In genomic region chr7:28353267-28353666, GRCm38 (mm10) we compare ENCODE assay signal across 11 mouse cellular contexts. TPM values are rescaled to one million over a fixed set of nuclear protein-coding genes. Genes with fewer than 3 reads are reported as not detected.
A peak's percentile ranks its signal among the peaks of the same experiment; 100 is the strongest.
DNase-seq lines count a peak whose midpoint lies in the region; ATAC-seq lines count a peak whose summit lies in the region.
"Had no signal": no experiment of that assay in that cellular context is flagged by ENCODE, and none has a peak within 500 bp of the region (broad histone marks: within the 10 kb centered on the region; RNA-seq: fewer than 3 reads in every experiment).

No protein-coding gene starts in this region.

- ATAC-seq in CD4-positive, CD25-positive, alpha-beta regulatory T cell, adult 4 months: no peak

- DNase-seq in CD4-positive, CD25-positive, alpha-beta regulatory T cell, adult 2 months (ENCODE audit: low read depth, low spot score): peak; percentile 39
- peak; percentile 34 for DNase-seq in kidney, postnatal 10 days
- DNase-seq in kidney, postnatal 25 days: no peak
- peak; percentile 17 for DNase-seq in A20 (ENCODE audit: low read depth, low spot score)
- peak; percentile 35 for DNase-seq in induced T-regulatory cell, adult 2 months (ENCODE audit: low read depth)
- DNase-seq in cerebellum, postnatal 36 days: no peak
- no peak for DNase-seq in adrenal gland, postnatal 4 days (ENCODE audit: low spot score in 2 of 2)
- DNase-seq: adrenal gland, adult 2 months; cerebellum, adult 9-11 months; kidney, postnatal 14 days had no signal

RNA-seq across cellular contexts. Expression of gene Rps16, which starts 2.8 kb away (rescaled TPM):
- 1,000 to 10,000 TPM; 1,259 to 1,457 TPM for polyA plus RNA-seq in CD4-positive, CD25-positive, alpha-beta regulatory T cell, adult 4 months (2017; shearing (Covaris generic))
- 1,000 to 10,000 TPM; 1,647 to 1,689 TPM for total RNA-seq in adrenal gland, postnatal 4 days (2021)

RNA-seq across cellular contexts. Expression of gene Supt5, which starts 14.7 kb away (rescaled TPM):
- 100 to 1,000 TPM; 121 to 229 TPM for polyA plus RNA-seq in CD4-positive, CD25-positive, alpha-beta regulatory T cell, adult 4 months (2017; shearing (Covaris generic))
- 100 to 1,000 TPM; 113 to 123 TPM for total RNA-seq in adrenal gland, postnatal 4 days (2021)

RNA-seq across cellular contexts. Expression of gene Plekhg2, which starts 19.1 kb away (rescaled TPM):
- 100 to 1,000 TPM in 1 of 2 experiments, 10 to 100 TPM in 1; 65.5 to 110 TPM for polyA plus RNA-seq in CD4-positive, CD25-positive, alpha-beta regulatory T cell, adult 4 months (2017; shearing (Covaris generic))
- total RNA-seq in adrenal gland, postnatal 4 days (2021): 10 to 100 TPM; 39.3 to 47.2 TPM

RNA-seq across cellular contexts. Expression of gene Zfp36, which starts 26.8 kb away (rescaled TPM):
- polyA plus RNA-seq in CD4-positive, CD25-positive, alpha-beta regulatory T cell, adult 4 months (2017; shearing (Covaris generic)): 100 to 1,000 TPM; 156 to 341 TPM
- total RNA-seq in adrenal gland, postnatal 4 days (2021): 10 to 100 TPM; 12.0 to 13.3 TPM

RNA-seq across cellular contexts. Expression of gene Med29, which starts 39.2 kb away (rescaled TPM):
- 10 to 100 TPM; 25.8 to 27.5 TPM for polyA plus RNA-seq in CD4-positive, CD25-positive, alpha-beta regulatory T cell, adult 4 months (2017; shearing (Covaris generic))
- 10 to 100 TPM; 24.2 to 26.1 TPM for total RNA-seq in adrenal gland, postnatal 4 days (2021)

Comparison
In these comparisons a context has a peak if more than half of its experiments do, and no peak if none do; other contexts are left out.
1. DNase-seq: peak in CD4-positive, CD25-positive, alpha-beta regulatory T cell, adult 2 months (single experiment), kidney, postnatal 10 days (single experiment), A20 (single experiment) and induced T-regulatory cell, adult 2 months (single experiment); none in kidney, postnatal 25 days (0 of 2), cerebellum, postnatal 36 days (0 of 2) and adrenal gland, postnatal 4 days (0 of 2).